In the genomic region with DNA sequence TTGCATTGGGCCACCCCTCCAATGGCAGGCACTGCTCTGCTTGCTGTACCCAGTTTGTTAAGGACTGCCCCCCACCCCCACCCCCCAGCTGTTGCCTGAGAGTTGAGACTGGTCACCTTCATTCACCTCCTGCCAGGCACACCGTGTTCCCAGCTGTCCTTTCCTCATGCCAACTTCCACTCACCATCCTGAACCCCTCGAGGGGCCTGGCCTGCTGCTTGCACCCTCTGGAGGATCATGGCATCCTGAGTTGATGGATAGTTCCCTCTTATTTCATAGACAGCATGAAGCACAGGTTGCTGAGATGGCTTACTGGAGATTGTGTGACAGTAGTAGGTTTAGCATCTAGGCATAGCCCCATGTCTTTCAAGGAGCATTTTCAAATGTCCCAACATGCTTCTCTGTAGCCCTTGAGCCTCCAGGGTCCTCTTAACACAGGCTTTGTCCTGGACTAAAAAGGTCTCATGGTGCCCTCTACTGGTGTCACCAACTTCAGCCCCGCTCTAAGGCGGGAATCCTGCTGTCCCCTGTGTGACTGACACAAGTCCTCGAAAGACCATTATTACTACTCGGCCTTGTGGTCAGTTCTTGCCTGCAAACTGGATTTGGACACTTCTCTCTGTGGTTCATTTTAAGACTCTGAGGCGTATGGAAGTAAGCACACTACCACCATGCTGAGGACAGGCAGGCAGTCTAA, we compare ENCODE assay signal across 8 mouse cellular contexts. TPM values are rescaled to one million over a fixed set of nuclear protein-coding genes. Genes with fewer than 3 reads are reported as not detected.
A peak's percentile ranks its signal among the peaks of the same experiment; 100 is the strongest.
DNase-seq lines count a peak whose midpoint lies in the region; ATAC-seq and TF ChIP-seq lines count a peak whose summit lies in the region.

No protein-coding gene starts in this region.

- TF ChIP-seq CTCF in gastrocnemius, adult 2 months (IDR thresholded peaks at IDR 0.05) = peak; percentile 80
- TF ChIP-seq CTCF in kidney, adult 2 months (conservative IDR thresholded peaks at IDR 0.05; ENCODE audit: insufficient read depth, insufficient read length, low read depth, low read length) = peak; percentile 88

- peaks cover 31% of the 10 kb centered on the region for H3K36me3 ChIP-seq in hindbrain, embryonic 10.5 days
- no peaks in the 10 kb centered on the region for H3K36me3 ChIP-seq in hindbrain, embryonic 13.5 days
- no peaks in the 10 kb centered on the region for H3K36me3 ChIP-seq in kidney, adult 2 months (ENCODE audit: control insufficient read depth, insufficient read depth, low read length)
- H3K36me3 ChIP-seq in limb, embryonic 14.5 days (ENCODE audit: control insufficient read depth, insufficient read depth, low read length) = no peaks in the 10 kb centered on the region
- H3K36me3 ChIP-seq in midbrain, embryonic 14.5 days (ENCODE audit: control insufficient read depth, insufficient read depth, low read length) = no peaks in the 10 kb centered on the region

- H3K27me3 ChIP-seq in hindbrain, embryonic 10.5 days (ENCODE audit: insufficient read depth, poor library complexity, severe bottlenecking) = no peaks in the 10 kb centered on the region
- no peaks in the 10 kb centered on the region for H3K27me3 ChIP-seq in hindbrain, embryonic 13.5 days
- H3K27me3 ChIP-seq in kidney, adult 2 months (replicated peaks; ENCODE audit: control insufficient read depth, insufficient read depth, low read length) = no peaks in the 10 kb centered on the region
- H3K27me3 ChIP-seq in limb, embryonic 14.5 days (ENCODE audit: control insufficient read depth, insufficient read depth, low read length) = no peaks in the 10 kb centered on the region
- no peaks in the 10 kb centered on the region for H3K27me3 ChIP-seq in midbrain, embryonic 14.5 days (ENCODE audit: control insufficient read depth, insufficient read depth, low read length)

- 44% methylated on average over 7 of the region's 7 CpGs for WGBS in hindbrain, embryonic 10.5 days
- WGBS in hindbrain, embryonic 13.5 days = 28% methylated on average over 7 of the region's 7 CpGs
- 28% methylated on average over 7 of the region's 7 CpGs for WGBS in kidney, adult 2 months
- 50% methylated on average over 7 of the region's 7 CpGs for WGBS in limb, embryonic 14.5 days
- WGBS in midbrain, embryonic 14.5 days = 43% methylated on average over 7 of the region's 7 CpGs

- no peaks in the 10 kb centered on the region for H3K9me3 ChIP-seq in hindbrain, embryonic 10.5 days
- no peaks in the 10 kb centered on the region for H3K9me3 ChIP-seq in hindbrain, embryonic 13.5 days
- no peaks in the 10 kb centered on the region for H3K9me3 ChIP-seq in limb, embryonic 14.5 days (ENCODE audit: control insufficient read depth, low read length)
- H3K9me3 ChIP-seq in midbrain, embryonic 14.5 days (ENCODE audit: control insufficient read depth, low read length) = no peaks in the 10 kb centered on the region

- no peak for TF ChIP-seq POLR2A in kidney, adult 2 months (IDR thresholded peaks at IDR 0.05; ENCODE audit: low read depth, low read length)
- TF ChIP-seq POLR2A in limb, embryonic 14.5 days (IDR thresholded peaks at IDR 0.05; ENCODE audit: borderline replicate concordance, extremely low read depth, insufficient read depth, insufficient read length) = no peak

- peak overlapping the region; percentile 70 for H3K27ac ChIP-seq in hindbrain, embryonic 10.5 days
- H3K27ac ChIP-seq in hindbrain, embryonic 13.5 days = no peak overlapping the region
- H3K27ac ChIP-seq in gastrocnemius, adult 2 months = no peak overlapping the region
- H3K27ac ChIP-seq in kidney, adult 2 months (ENCODE audit: insufficient read depth, low read depth, low read length) = no peak overlapping the region
- H3K27ac ChIP-seq in limb, embryonic 14.5 days (replicated peaks; ENCODE audit: low read depth, low read length) = no peak overlapping the region
- no peak overlapping the region for H3K27ac ChIP-seq in midbrain, embryonic 14.5 days (replicated peaks; ENCODE audit: low read depth, low read length)

- H3K4me2 ChIP-seq in hindbrain, embryonic 13.5 days = no peak overlapping the region
- no peak overlapping the region for H3K4me2 ChIP-seq in limb, embryonic 14.5 days (replicated peaks; ENCODE audit: low read depth, low read length, severe bottlenecking)
- no peak overlapping the region for H3K4me2 ChIP-seq in midbrain, embryonic 14.5 days (ENCODE audit: low read length)

- DNase-seq in hindbrain, embryonic 10.5 days (ENCODE audit: low spot score) = peak; percentile 71
- peak; percentile 74 to 83 for DNase-seq in cerebellum, postnatal 25 days
- peak; percentile 60 for DNase-seq in gastrocnemius, adult 2 months
- peak; percentile 82 for DNase-seq in kidney, adult 2 months
- peak; percentile 69 for DNase-seq in limb, embryonic 14.5 days (ENCODE audit: low spot score)
- peak; percentile 89 for DNase-seq in midbrain, embryonic 14.5 days
- peak; percentile 48 to 65 for DNase-seq in spleen, postnatal 14 days (ENCODE audit: low spot score in 2 of 2)

- H3K4me3 ChIP-seq in hindbrain, embryonic 10.5 days = no peak overlapping the region
- H3K4me3 ChIP-seq in hindbrain, embryonic 13.5 days = no peak overlapping the region
- no peak overlapping the region for H3K4me3 ChIP-seq in gastrocnemius, adult 2 months
- no peak overlapping the region for H3K4me3 ChIP-seq in kidney, adult 2 months (ENCODE audit: insufficient read depth, low read depth, low read length)
- no peak overlapping the region for H3K4me3 ChIP-seq in limb, embryonic 14.5 days (replicated peaks; ENCODE audit: low read length)
- H3K4me3 ChIP-seq in midbrain, embryonic 14.5 days (replicated peaks; ENCODE audit: low read depth, low read length) = no peak overlapping the region

- no peak overlapping the region; the same call in 1 of the 2 replicates for H3K9ac ChIP-seq in hindbrain, embryonic 13.5 days
- no peak overlapping the region for H3K9ac ChIP-seq in limb, embryonic 14.5 days (ENCODE audit: low read depth, low read length, severe bottlenecking)
- no peak overlapping the region for H3K9ac ChIP-seq in midbrain, embryonic 14.5 days (replicated peaks; ENCODE audit: low read length)

- intact Hi-C loops in gastrocnemius, adult 2 months (cut with DNase I) = loop anchor here (1.0 kb wide), 1 partner anchor 163 kb away; no protein-coding TSS in a partner anchor

- no peak for ATAC-seq in hindbrain, embryonic 13.5 days (ENCODE audit: low FRiP score)
- ATAC-seq in limb, embryonic 14.5 days (ENCODE audit: low FRiP score, low read depth) = peak; percentile 38; the same call in 1 of the 2 replicates
- ATAC-seq in midbrain, embryonic 14.5 days (ENCODE audit: low FRiP score, low TSS enrichment) = no peak; the same call in 1 of the 2 replicates

- H3K4me1 ChIP-seq in hindbrain, embryonic 10.5 days (replicated peaks) = peaks cover 79% of the 10 kb centered on the region
- peaks cover 84% of the 10 kb centered on the region for H3K4me1 ChIP-seq in hindbrain, embryonic 13.5 days (replicated peaks)
- H3K4me1 ChIP-seq in kidney, adult 2 months (ENCODE audit: control insufficient read depth, insufficient read depth, low read length) = peaks cover 10% of the 10 kb centered on the region
- 0 out of 2 replicates have a peak, but pooled peaks cover 3% of the 10 kb centered on the region for H3K4me1 ChIP-seq in limb, embryonic 14.5 days (ENCODE audit: control insufficient read depth, insufficient read depth, low read length)
- H3K4me1 ChIP-seq in midbrain, embryonic 14.5 days (ENCODE audit: control insufficient read depth, insufficient read depth, low read length) = peaks cover 12% of the 10 kb centered on the region

RNA-seq across cellular contexts. Expression of a gene that starts 54.9 kb away (rescaled TPM):
- polyA plus RNA-seq in hindbrain, embryonic 10.5 days (2016; fragmentation: Nextera tagmentation; extraction: Ambion mirVana) = 56.7 and 66.0 TPM in 2 replicates
- 34.8 and 37.0 TPM in 2 replicates for polyA plus RNA-seq in hindbrain, embryonic 13.5 days (2015; fragmentation: Nextera tagmentation; extraction: Ambion mirVana)
- 1 to 10 TPM; 3.8 to 4.3 TPM for total RNA-seq in gastrocnemius, adult 2 months (2021)
- polyA plus RNA-seq in kidney, adult 2 months (2012; rRNA removed) = 24.1 and 27.7 TPM in 2 replicates
- polyA plus RNA-seq in limb, embryonic 14.5 days (2012; rRNA removed) = 6.8 and 7.1 TPM in 2 replicates
- polyA plus RNA-seq in limb, embryonic 14.5 days (2014; fragmentation: Nextera tagmentation; extraction: Ambion mirVana) = 9.5 and 9.9 TPM in 2 replicates
- 22.0 and 31.6 TPM in 2 replicates for polyA plus RNA-seq in midbrain, embryonic 14.5 days (2014; fragmentation: Nextera tagmentation; extraction: Ambion mirVana)
